Mouse (Mus musculus): Measurements from ENCODE around the gene Mta1. TPM values are rescaled to one million over a fixed set of nuclear protein-coding genes. Genes with fewer than 3 reads are reported as not detected.

The Mta1 gene
- polyA plus RNA-seq, 1 experiment = 43.0 TPM

- no peak for TF ChIP-seq CTCF (IDR thresholded peaks at IDR 0.05; ENCODE audit: low read depth, low read length)
- TF ChIP-seq POLR2A (IDR thresholded peaks at IDR 0.05; ENCODE audit: borderline replicate concordance, low read depth, low read length) = no peak
- Histone ChIP-seq H3K4me3 (ENCODE audit: insufficient read depth, low read length) (peak within 1 kb of the TSS; percentile 58), H3K4me1 (ENCODE audit: control insufficient read depth, insufficient read depth, low read length) (0 out of 2 replicates have a peak, but pooled peaks cover 2% of the 10 kb centered on the region), H3K27ac (ENCODE audit: insufficient read depth, low read depth, low read length) (no peak within 1 kb of the TSS)
These were observed 42.0 kb downstream of the Mta1 start, which contains the start of gene Crip2 for GRCm38 (mm10) chr12:113139908-113140615. Crip2 (plus strand) TSS chr12:113140236.

- Histone ChIP-seq H3K4me3 (ENCODE audit: insufficient read depth, low read length) (peak overlapping the region; percentile 58), H3K27ac (ENCODE audit: insufficient read depth, low read depth, low read length) (no peak overlapping the region), H3K4me1 (ENCODE audit: control insufficient read depth, insufficient read depth, low read length) (0 out of 2 replicates have a peak, but pooled peaks cover 2% of the 10 kb centered on the region)
- TF ChIP-seq CTCF (IDR thresholded peaks at IDR 0.05; ENCODE audit: low read depth, low read length) (no peak), POLR2A (IDR thresholded peaks at IDR 0.05; ENCODE audit: borderline replicate concordance, low read depth, low read length) (no peak)
These were observed 42.7 kb downstream of the Mta1 start for GRCm38 (mm10) chr12:113140616-113141411.

- Histone ChIP-seq H3K4me3 (ENCODE audit: insufficient read depth, low read length) (no peak overlapping the region), H3K27ac (ENCODE audit: insufficient read depth, low read depth, low read length) (no peak overlapping the region), H3K4me1 (ENCODE audit: control insufficient read depth, insufficient read depth, low read length) (peaks cover 2% of the 10 kb centered on the region)
- no peak for TF ChIP-seq CTCF (IDR thresholded peaks at IDR 0.05; ENCODE audit: low read depth, low read length)
- no peak for TF ChIP-seq POLR2A (IDR thresholded peaks at IDR 0.05; ENCODE audit: borderline replicate concordance, low read depth, low read length)
These were observed 43.5 kb downstream of the Mta1 start for GRCm38 (mm10) chr12:113141531-113141973.

GRCm38 (mm10) chr12:113142021-113142975 lies 44.2 kb downstream of the Mta1 start:
- H3K4me3 ChIP-seq (ENCODE audit: insufficient read depth, low read length) = no peak overlapping the region
- no peak overlapping the region for H3K27ac ChIP-seq (ENCODE audit: insufficient read depth, low read depth, low read length)
- TF ChIP-seq CTCF (IDR thresholded peaks at IDR 0.05; ENCODE audit: low read depth, low read length) = no peak
- TF ChIP-seq POLR2A (IDR thresholded peaks at IDR 0.05; ENCODE audit: borderline replicate concordance, low read depth, low read length) = no peak
- H3K4me1 ChIP-seq (ENCODE audit: control insufficient read depth, insufficient read depth, low read length) = peaks cover 6% of the 10 kb centered on the region

- H3K4me1 ChIP-seq (ENCODE audit: control insufficient read depth, insufficient read depth, low read length) = peaks cover 6% of the 10 kb centered on the region
- no peak overlapping the region for H3K4me3 ChIP-seq (ENCODE audit: insufficient read depth, low read length)
- no peak overlapping the region for H3K27ac ChIP-seq (ENCODE audit: insufficient read depth, low read depth, low read length)
- TF ChIP-seq CTCF (IDR thresholded peaks at IDR 0.05; ENCODE audit: low read depth, low read length) = no peak
- TF ChIP-seq POLR2A (IDR thresholded peaks at IDR 0.05; ENCODE audit: borderline replicate concordance, low read depth, low read length) = no peak
These were observed 45.1 kb downstream of the Mta1 start for GRCm38 (mm10) chr12:113143164-113143563.

GRCm38 (mm10) chr12:113144001-113144756 lies 46.1 kb downstream of the Mta1 start:
- H3K4me3 ChIP-seq (ENCODE audit: insufficient read depth, low read length) = no peak overlapping the region
- H3K27ac ChIP-seq (ENCODE audit: insufficient read depth, low read depth, low read length) = no peak overlapping the region
- no peak for TF ChIP-seq POLR2A (IDR thresholded peaks at IDR 0.05; ENCODE audit: borderline replicate concordance, low read depth, low read length)
- TF ChIP-seq CTCF (IDR thresholded peaks at IDR 0.05; ENCODE audit: low read depth, low read length) = peak; percentile 93
- peaks cover 6% of the 10 kb centered on the region for H3K4me1 ChIP-seq (ENCODE audit: control insufficient read depth, insufficient read depth, low read length)

- no peak overlapping the region for H3K4me3 ChIP-seq (ENCODE audit: insufficient read depth, low read length)
- peaks cover 6% of the 10 kb centered on the region for H3K4me1 ChIP-seq (ENCODE audit: control insufficient read depth, insufficient read depth, low read length)
- no peak overlapping the region for H3K27ac ChIP-seq (ENCODE audit: insufficient read depth, low read depth, low read length)
- TF ChIP-seq POLR2A (IDR thresholded peaks at IDR 0.05; ENCODE audit: borderline replicate concordance, low read depth, low read length) (no peak), CTCF (IDR thresholded peaks at IDR 0.05; ENCODE audit: low read depth, low read length) (no peak)
These were observed 46.8 kb downstream of the Mta1 start for GRCm38 (mm10) chr12:113144886-113145285.

GRCm38 (mm10) chr12:113145591-113145990 lies 47.5 kb downstream of the Mta1 start:
- TF ChIP-seq POLR2A (IDR thresholded peaks at IDR 0.05; ENCODE audit: borderline replicate concordance, low read depth, low read length) (no peak), CTCF (IDR thresholded peaks at IDR 0.05; ENCODE audit: low read depth, low read length) (no peak)
- no peak overlapping the region for H3K4me3 ChIP-seq (ENCODE audit: insufficient read depth, low read length)
- H3K4me1 ChIP-seq (ENCODE audit: control insufficient read depth, insufficient read depth, low read length) = peaks cover 5% of the 10 kb centered on the region
- no peak overlapping the region for H3K27ac ChIP-seq (ENCODE audit: insufficient read depth, low read depth, low read length)

Data from bone marrow macrophage, adult 2 months (primary cell).